Mouse (Mus musculus) right cerebral cortex, postnatal 25 days (tissue): ENCODE measurements at regions not wholly inside any gene's neighbourhood (a gene's known extent, or its start where the extent isn't known, plus 50 kb on each side); places are given as distances from the start of the nearest gene placed in this dataset.
A peak's percentile ranks its signal among the peaks of the same experiment; 100 is the strongest.

Experiments used
- DNase-seq: peaks from one replicate; pipeline ENCODE4 v3.0.0; 2022

DNA sequence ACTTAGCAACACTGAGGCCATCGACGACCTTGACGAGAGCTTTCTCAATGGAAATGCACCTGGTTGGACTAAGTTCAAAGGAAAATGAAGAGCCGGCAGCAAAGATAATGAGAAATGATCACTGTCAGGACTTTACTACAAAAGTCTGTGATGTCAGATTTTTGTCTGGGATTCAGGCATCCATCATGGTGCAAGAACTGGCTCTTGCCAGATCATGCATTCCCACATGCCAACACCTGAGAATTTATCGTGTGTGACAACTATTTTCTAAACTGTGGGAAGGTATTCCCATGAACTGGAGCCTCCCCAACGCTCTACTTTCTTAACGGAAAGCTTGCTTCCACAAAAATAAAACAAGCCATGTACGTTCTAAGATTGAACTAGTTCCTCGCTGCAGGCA lies 58.1 kb downstream of the Irx6 start:
- no peak for DNase-seq

DNA sequence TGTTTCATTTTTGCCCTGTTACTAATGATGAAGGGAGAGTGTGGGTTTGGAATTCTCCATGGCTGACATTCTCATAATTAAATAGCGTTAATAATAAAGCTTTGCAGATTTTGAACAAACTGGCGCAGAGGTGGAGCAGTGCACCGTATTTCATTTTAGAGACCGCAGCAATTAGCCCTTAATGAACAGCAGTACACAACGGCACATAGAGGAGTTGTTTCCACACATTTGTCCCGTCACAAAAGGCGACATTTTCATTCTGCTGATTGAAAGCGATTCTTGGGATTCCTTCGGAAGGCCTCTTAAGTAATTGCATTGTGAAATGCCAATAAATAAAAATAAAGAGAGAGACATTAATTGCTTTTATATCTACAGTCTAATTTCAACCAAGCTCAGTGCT lies 61.6 kb downstream of the Irx6 start:
- DNase-seq: no peak

- DNase-seq: no peak
Observed at GRCm38 (mm10) chr8:92738080-92738479, 64.0 kb downstream of the Irx6 start.

DNA sequence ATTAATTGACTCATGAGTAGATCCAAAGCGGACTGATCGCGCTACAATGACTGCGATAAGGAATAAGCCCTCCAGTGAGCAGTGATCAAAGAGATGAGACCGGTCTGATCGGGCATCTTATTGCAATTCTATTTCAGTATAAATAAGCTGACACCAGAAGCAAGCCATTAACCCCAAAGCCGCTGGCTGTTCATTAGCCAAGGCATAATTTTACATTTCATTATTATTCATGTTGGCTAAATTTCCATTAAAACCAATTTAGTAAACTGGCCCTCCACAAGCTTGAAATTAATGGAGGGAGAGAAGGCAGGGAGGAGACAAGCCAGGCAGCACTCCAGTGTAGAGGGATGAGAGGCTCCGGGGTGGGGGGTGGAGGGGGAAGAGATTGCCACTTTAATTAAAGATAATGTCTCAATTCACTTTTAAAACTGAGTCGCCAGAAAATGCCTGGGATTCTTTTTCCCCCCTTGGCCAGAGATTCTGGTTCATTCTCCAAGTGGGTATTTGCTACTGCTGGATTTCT lies 66.3 kb downstream of the Irx6 start:
- no peak for DNase-seq

- no peak for DNase-seq
Observed at GRCm38 (mm10) chr8:92741836-92742235, 67.7 kb downstream of the Irx6 start.

- DNase-seq: no peak
Observed at GRCm38 (mm10) chr8:92743108-92743507, 69.0 kb downstream of the Irx6 start.

GRCm38 (mm10) chr8:92747086-92747485 lies 73.0 kb downstream of the Irx6 start:
- DNase-seq: no peak

DNA sequence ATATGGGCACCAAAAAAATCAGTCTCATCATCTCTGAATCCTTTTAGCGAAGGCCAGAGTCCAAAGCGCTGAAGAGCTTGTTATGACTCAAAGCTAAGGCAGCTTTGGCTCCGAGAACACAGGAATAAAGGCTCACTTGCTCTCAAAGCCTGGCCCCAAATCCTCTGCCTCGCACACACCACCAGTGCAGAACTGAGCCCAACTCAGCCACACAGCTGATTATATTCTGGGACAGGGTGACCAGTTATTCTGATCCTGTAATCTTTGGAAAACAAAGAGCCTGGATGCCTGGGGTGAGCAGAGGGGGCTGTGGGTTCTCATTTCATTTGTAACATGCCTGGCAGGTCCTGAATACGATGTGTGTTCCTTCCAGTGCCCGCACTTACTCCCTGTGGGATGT lies 73.9 kb downstream of the Irx6 start:
- no peak for DNase-seq

GRCm38 (mm10) chr8:92759848-92760247 lies 67.2 kb upstream of the Mmp2 start:
- DNase-seq: no peak

DNA sequence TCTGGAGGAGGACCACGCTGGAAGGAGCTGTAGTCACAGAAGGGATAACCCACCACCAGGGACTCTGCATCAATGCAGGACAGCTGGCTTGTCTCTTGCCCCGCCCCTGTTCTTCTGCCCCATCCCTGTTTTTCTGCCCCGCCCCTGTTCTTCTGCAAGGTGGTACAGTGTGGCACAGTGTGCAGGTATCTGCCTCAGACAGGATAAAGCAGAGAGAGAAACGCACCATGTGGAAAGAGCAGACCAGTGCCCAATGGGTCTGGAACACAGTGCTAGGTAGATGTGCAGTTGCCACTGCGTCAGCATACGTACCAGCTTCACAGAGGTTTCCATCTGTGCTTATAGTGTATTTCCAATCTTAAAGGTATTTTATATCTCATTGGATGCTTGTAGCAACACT lies 66.2 kb upstream of the Mmp2 start:
- DNase-seq: no peak

- peak; percentile 10 for DNase-seq
Observed at GRCm38 (mm10) chr8:92761959-92762600, 65.0 kb upstream of the Mmp2 start.

GRCm38 (mm10) chr8:92771856-92772650 lies 55.0 kb upstream of the Mmp2 start:
- no peak for DNase-seq

DNA sequence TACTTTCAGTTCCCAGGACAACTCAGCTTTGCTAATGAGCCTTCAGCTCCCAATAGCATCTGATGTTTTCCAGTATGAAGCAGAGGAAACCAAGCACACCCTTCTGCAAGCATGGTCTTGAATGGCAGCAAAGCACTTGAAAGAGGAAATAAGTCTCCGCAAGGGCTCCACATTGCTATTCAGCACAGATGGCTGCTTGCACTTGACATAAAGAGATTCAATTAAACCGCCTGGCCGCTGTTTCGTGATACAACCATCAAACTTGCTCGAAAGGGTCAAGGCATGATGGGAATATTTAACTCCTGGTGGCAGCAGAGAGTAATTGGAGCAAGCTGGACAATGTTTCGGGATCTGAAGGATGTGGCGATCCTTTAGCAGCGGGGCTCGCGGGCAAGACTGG lies 54.3 kb upstream of the Mmp2 start:
- DNase-seq: no peak

DNA sequence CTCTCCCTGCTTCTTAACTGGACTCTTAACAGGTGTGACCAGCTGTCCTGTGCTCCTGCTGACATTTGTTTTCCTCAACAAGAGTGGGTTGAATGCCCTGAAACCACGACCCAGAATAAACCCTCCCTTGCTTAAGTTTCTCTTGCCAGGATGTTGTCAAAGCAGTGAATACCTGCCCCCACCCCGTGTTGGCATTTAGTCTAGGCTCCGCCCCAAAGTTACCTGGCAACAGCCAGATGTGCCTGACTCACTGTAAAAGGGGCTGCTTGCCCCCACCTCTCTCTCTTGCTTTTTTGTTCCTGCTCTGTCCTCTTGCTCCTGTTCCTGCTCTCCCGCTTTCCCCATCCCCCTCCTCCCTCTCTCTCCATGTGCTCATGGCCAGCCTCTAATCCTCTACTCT lies 51.9 kb upstream of the Mmp2 start:
- DNase-seq: no peak

- DNase-seq: no peak
Observed at GRCm38 (mm10) chr8:92777106-92777505, 50.0 kb upstream of the Mmp2 start.
